Mouse (Mus musculus): ENCODE data around the gene Mapk9. TPM values are rescaled to one million over a fixed set of nuclear protein-coding genes. Genes with fewer than 3 reads are reported as not detected.
A peak's percentile ranks its signal among the peaks of the same experiment; 100 is the strongest.

Gene Mapk9
- total and polyA plus RNA-seq, 3 experiments = 43.1 to 52.8 TPM; not detected in 1

- peaks cover 29% of the 10 kb centered on the region for H3K79me2 ChIP-seq (ENCODE audit: control insufficient read depth, insufficient read depth, low read length, poor library complexity)
- H3K36me3 ChIP-seq (ENCODE audit: control insufficient read depth in 1 of 2, insufficient read depth in 2 of 2, low read length in 2 of 2) = peaks cover under 1 to 5% of the 10 kb centered on the region in 2 experiments; a peak in 3 of 4 replicates
- no peaks in the 10 kb centered on the region for H3K27me3 ChIP-seq (ENCODE audit: control insufficient read depth in 1 of 2, insufficient read depth in 2 of 2, low read length in 2 of 2)
- no peaks in the 10 kb centered on the region for H3K9me3 ChIP-seq (replicated peaks; ENCODE audit: insufficient read depth, low read length)
- peaks cover 7 to 17% of the 10 kb centered on the region in 2 experiments for H3K4me1 ChIP-seq (ENCODE audit: control insufficient read depth in 1 of 2, insufficient read depth in 2 of 2, low read length in 2 of 2)
- H3K4me3 ChIP-seq (ENCODE audit: control insufficient read depth in 1 of 2, insufficient read depth in 1 of 2, low read depth in 2 of 2, low read length in 2 of 2) = peak overlapping the region; percentile 49 to 93
- peak overlapping the region; percentile 64 for H3K9ac ChIP-seq (ENCODE audit: control insufficient read depth, low read depth, low read length, poor library complexity, severe bottlenecking)
- DNase-seq (ENCODE audit: low read depth, low spot score) = peak; percentile 80
- peak overlapping the region; percentile 90 for H3K27ac ChIP-seq (ENCODE audit: control insufficient read depth, low read depth, low read length)
- TF ChIP-seq MAX (IDR thresholded peaks at IDR 0.05; ENCODE audit: low read length) (peak; percentile 68; the same call in 1 of the 2 replicates), CHD2 (IDR thresholded peaks at IDR 0.05; ENCODE audit: low read length) (no peak), GATA1 (IDR thresholded peaks at IDR 0.05; ENCODE audit: low read depth, low read length) (peak; percentile 95), ETS1 (IDR thresholded peaks at IDR 0.05; ENCODE audit: low read depth, low read length) (peak; percentile 85), JUND (IDR thresholded peaks at IDR 0.05; ENCODE audit: low read depth, low read length) (no peak), RAD21 (IDR thresholded peaks at IDR 0.05; ENCODE audit: low read depth, low read length) (no peak), GABPA (IDR thresholded peaks at IDR 0.05; ENCODE audit: low read depth, low read length) (no peak), USF2 (IDR thresholded peaks at IDR 0.05; ENCODE audit: borderline replicate concordance in 1 of 2, insufficient read depth in 1 of 2, low read depth in 1 of 2, low read length in 2 of 2) (no peak), TCF12 (IDR thresholded peaks at IDR 0.05; ENCODE audit: low read depth, low read length) (peak; percentile 90), MXI1 (IDR thresholded peaks at IDR 0.05; ENCODE audit: low read depth, low read length) (peak; percentile 86), SIN3A (IDR thresholded peaks at IDR 0.05; ENCODE audit: low read length) (peak; percentile 97), MYB (IDR thresholded peaks at IDR 0.05; ENCODE audit: low read depth, low read length) (peak; percentile 79; the same call in 1 of the 2 replicates), KAT2A (conservative IDR thresholded peaks at IDR 0.05; ENCODE audit: low read depth, low read length) (no peak), MEF2A (IDR thresholded peaks at IDR 0.05; ENCODE audit: extremely low read depth, insufficient replicate concordance, low read depth, low read length, poor library complexity, severe bottlenecking) (0 out of 2 replicates have a peak, but pooled peaks have one; percentile 13), TBP (IDR thresholded peaks at IDR 0.05; ENCODE audit: low read depth, low read length) (peak; percentile 23; the same call in 1 of the 2 replicates), CTCF (IDR thresholded peaks at IDR 0.05 in 2 of 3, conservative IDR thresholded peaks at IDR 0.05 in 1 of 3; ENCODE audit: control insufficient read depth in 1 of 3, insufficient read depth in 1 of 3, low read depth in 2 of 3, low read length in 3 of 3, poor library complexity in 1 of 3, severe bottlenecking in 1 of 3) (no peak), POLR2AphosphoS5 (IDR thresholded peaks at IDR 0.05; ENCODE audit: borderline replicate concordance, low read depth, low read length) (no peak), HCFC1 (IDR thresholded peaks at IDR 0.05; ENCODE audit: low read depth, low read length) (peak; percentile 52; the same call in 1 of the 2 replicates), POLR2A (IDR thresholded peaks at IDR 0.05; ENCODE audit: control insufficient read depth in 1 of 2, insufficient read depth in 1 of 2, low read depth in 1 of 2, low read length in 2 of 2, poor library complexity in 1 of 2) (peak in 1 of 2 experiments; percentile 55; a peak in 2 of 4 replicates), BHLHE40 (IDR thresholded peaks at IDR 0.05; ENCODE audit: borderline replicate concordance, low read depth, low read length) (no peak), ELF1 (IDR thresholded peaks at IDR 0.05; ENCODE audit: low read depth, low read length) (0 out of 2 replicates have a peak, but pooled peaks have one; percentile 2), ZC3H11A (IDR thresholded peaks at IDR 0.05; ENCODE audit: low read depth, low read length) (no peak), ZNF384 (IDR thresholded peaks at IDR 0.05; ENCODE audit: low read depth, low read length) (peak; percentile 82), NELFE (IDR thresholded peaks at IDR 0.05; ENCODE audit: low read depth, low read length) (peak; percentile 18; the same call in 1 of the 2 replicates), ZMIZ1 (IDR thresholded peaks at IDR 0.05; ENCODE audit: low read depth, low read length) (no peak), RCOR1 (IDR thresholded peaks at IDR 0.05; ENCODE audit: low read depth, low read length) (peak; percentile 60; the same call in 1 of the 2 replicates), MAZ (IDR thresholded peaks at IDR 0.05; ENCODE audit: low read depth, low read length) (no peak), SMC3 (IDR thresholded peaks at IDR 0.05; ENCODE audit: low read depth, low read length) (no peak), USF1 (IDR thresholded peaks at IDR 0.05; ENCODE audit: low read depth, low read length) (no peak), CHD1 (IDR thresholded peaks at IDR 0.05; ENCODE audit: low read depth, low read length) (no peak; the same call in 1 of the 2 replicates), NRF1 (IDR thresholded peaks at IDR 0.05; ENCODE audit: insufficient read depth, low read depth, low read length, poor library complexity, severe bottlenecking) (no peak), TAL1 (IDR thresholded peaks at IDR 0.05; ENCODE audit: low read length) (0 out of 2 replicates have a peak, but pooled peaks have one; percentile 5), ZKSCAN1 (IDR thresholded peaks at IDR 0.05; ENCODE audit: low read depth, low read length) (no peak), EP300 (IDR thresholded peaks at IDR 0.05; ENCODE audit: low read depth in 1 of 2, low read length in 2 of 2) (peak; percentile 93 to 94), UBTF (IDR thresholded peaks at IDR 0.05; ENCODE audit: borderline replicate concordance, insufficient read depth, low read depth, low read length) (0 out of 2 replicates have a peak, but pooled peaks have one; percentile 38)
Measured at GRCm38 (mm10) chr11:49848080-49848815, 1.7 kb downstream of the Mapk9 start.

Measured in MEL (cell line).